Mouse (Mus musculus) kidney, adult 2 months (tissue): ENCODE measurements at regions not wholly inside any gene's neighbourhood (a gene's known extent, or its start where the extent isn't known, plus 50 kb on each side); places are given as distances from the start of the nearest gene placed in this dataset.

Experiments used
- CTCF ChIP-seq: fragments of 200-500 bp; conservative IDR thresholded peaks from 2 replicates; pipeline ENCODE4 v1.5.1; 2011; ENCODE audit warnings: low read depth, mild to moderate bottlenecking, control low read depth, low read length, moderate library complexity, mixed read lengths; ENCODE audit not compliant: insufficient read depth, insufficient read length
- POLR2A ChIP-seq: fragments of 200-500 bp; IDR thresholded peaks from one replicate; pipeline ENCODE4 v1.6.1; 2011; ENCODE audit warnings: low read depth, low read length, control low read depth

GRCm38 (mm10) chr3:132345856-132346255 is 260.8 kb downstream of the Dkk2 start:
- TF ChIP-seq CTCF (no peak), POLR2A (no peak)
